Mouse (Mus musculus): ENCODE data around the gene Gm20867. TPM values are rescaled to one million over a fixed set of nuclear protein-coding genes. Genes with fewer than 3 reads are reported as not detected.
"Not testable (repeated sequence)": the region's sequence is repeated elsewhere in the genome, so short reads cannot be mapped to it uniquely, and the experiment has no call there.

The Gm20867 gene
- not detected in 2 replicates for polyA plus RNA-seq (2015; fragmentation: Nextera tagmentation; extraction: Ambion mirVana)

DNA sequence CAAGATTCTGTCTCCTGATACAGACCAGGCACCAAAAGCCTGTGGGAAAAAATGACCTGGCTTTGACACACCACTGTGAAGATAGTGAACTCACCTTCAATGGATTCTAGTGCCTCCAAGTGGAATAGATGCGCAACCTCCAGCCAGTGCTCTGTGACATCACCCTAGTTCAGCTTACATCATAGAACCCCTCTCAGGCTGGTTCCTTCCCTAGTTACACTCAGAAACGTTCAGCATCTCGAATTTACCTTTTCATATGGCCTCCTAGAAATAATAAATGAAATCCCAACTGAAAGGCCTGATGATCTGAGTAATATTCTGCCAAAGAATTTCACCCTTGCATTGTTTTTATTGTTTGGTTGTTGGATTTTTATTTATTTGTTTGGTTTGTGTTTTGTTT, at the start of gene Gm20867:
Gene Gm20867 (minus strand): TSS at position 101 of the 400 bp plus-strand sequence.
- not testable (repeated sequence) for H3K36me3 ChIP-seq (ENCODE audit: control insufficient read depth, insufficient read depth); H3K9me3 ChIP-seq (replicated peaks; ENCODE audit: control insufficient read depth, low read length); H3K4me3 ChIP-seq (ENCODE audit: low read length); H3K27me3 ChIP-seq (ENCODE audit: control insufficient read depth, insufficient read depth, low read length); H3K4me1 ChIP-seq (ENCODE audit: control insufficient read depth, insufficient read depth, low read length); ATAC-seq (replicated peaks; ENCODE audit: extremely low read depth, insufficient read depth, low FRiP score); H3K9ac ChIP-seq (ENCODE audit: low read length); H3K27ac ChIP-seq (ENCODE audit: low read length); H3K4me2 ChIP-seq (ENCODE audit: low read depth, low read length)
- no CpG with 5 or more reads among the region's 3 CpGs for WGBS

Other genes with a start within 250 kb of the Gm20867 start
- not detected in 2 replicates for gene Gm29564, start 249.8 kb upstream of the Gm20867 start, polyA plus RNA-seq (2015; fragmentation: Nextera tagmentation; extraction: Ambion mirVana)

Measured in heart, embryonic 16.5 days (tissue).